Mouse (Mus musculus): ENCODE data around the gene Rnf130.

GRCm38 (mm10) chr11:50127781-50128180 is 102.6 kb downstream of the Rnf130 start:
- TF ChIP-seq CTCF (IDR thresholded peaks at IDR 0.05; ENCODE audit: low read depth) (no peak), EP300 (optimal IDR thresholded peaks at IDR 0.05) (no peak)

Measured in stomach, postnatal 0 days (tissue).